Mouse (Mus musculus) bone marrow macrophage, adult 2 months (primary cell): Measurements from ENCODE around the gene Atm.

Experiments used
- CTCF ChIP-seq: IDR thresholded peaks from 2 replicates; pipeline ENCODE4 v1.5.1; 2012; ENCODE audit warnings: low read depth, mild to moderate bottlenecking, low read length, moderate library complexity
- POLR2A ChIP-seq: IDR thresholded peaks from 2 replicates; pipeline ENCODE4 v1.6.1; 2012; ENCODE audit warnings: mild to moderate bottlenecking, low read depth, low read length, borderline replicate concordance

DNA sequence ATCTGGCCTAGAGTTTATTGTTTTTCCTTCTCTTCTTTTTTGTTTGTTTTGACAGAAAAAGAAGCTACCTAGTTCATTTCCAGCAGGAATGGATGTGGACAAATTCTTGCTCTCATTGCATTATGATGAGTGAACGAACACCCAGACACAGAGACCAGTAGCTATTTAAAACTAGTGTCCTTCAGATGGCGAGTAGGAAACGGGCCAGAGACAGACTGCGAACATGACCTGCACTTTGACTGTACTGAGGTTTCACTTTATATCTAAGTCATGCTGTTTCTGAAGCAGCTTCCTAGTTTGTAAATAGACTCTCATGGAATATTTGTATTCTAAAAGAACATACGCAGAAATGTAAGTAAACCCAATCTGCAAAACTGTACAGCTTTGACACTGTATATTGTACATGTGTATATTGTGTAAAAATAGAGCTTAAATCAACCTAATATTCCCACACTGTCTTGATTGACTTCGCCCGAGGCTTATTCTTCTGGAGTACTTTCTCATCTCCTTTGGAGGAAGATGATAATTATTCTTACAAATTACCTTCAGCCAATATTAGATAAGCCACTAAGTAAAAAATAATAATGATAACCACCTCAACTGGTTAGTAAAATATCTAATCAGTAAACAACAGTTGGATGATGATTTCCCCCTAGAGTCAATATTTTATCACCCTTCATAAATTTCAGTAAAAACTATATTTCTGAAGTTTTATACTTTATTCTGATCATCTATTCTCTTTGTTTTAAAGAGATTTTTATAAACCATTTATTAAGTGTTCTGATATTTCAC lies 36.2 kb upstream of the Atm start:
- TF ChIP-seq CTCF (no peak), POLR2A (no peak)
